Mouse (Mus musculus): Measurements from ENCODE around the gene Hsfy2.

GRCm38 (mm10) chr1:56624304-56624703 is 12.9 kb downstream of the Hsfy2 start:
- TF ChIP-seq CTCF (IDR thresholded peaks at IDR 0.05 in 2 of 3, conservative IDR thresholded peaks at IDR 0.05 in 1 of 3; ENCODE audit: control insufficient read depth in 1 of 3, insufficient read depth in 1 of 3, low read depth in 2 of 3, low read length in 3 of 3, poor library complexity in 1 of 3, severe bottlenecking in 1 of 3) (no peak), MAZ (IDR thresholded peaks at IDR 0.05; ENCODE audit: low read depth, low read length) (no peak), POLR2A (IDR thresholded peaks at IDR 0.05; ENCODE audit: control insufficient read depth in 1 of 2, insufficient read depth in 1 of 2, low read depth in 1 of 2, low read length in 2 of 2, poor library complexity in 1 of 2) (no peak), HCFC1 (IDR thresholded peaks at IDR 0.05; ENCODE audit: low read depth, low read length) (no peak), GATA1 (IDR thresholded peaks at IDR 0.05; ENCODE audit: low read depth, low read length) (no peak), USF1 (IDR thresholded peaks at IDR 0.05; ENCODE audit: low read depth, low read length) (no peak)
